In genomic region chr12:33394804-33395623, GRCm38 (mm10) we compare ENCODE assay signal across 10 mouse cellular contexts. TPM values are rescaled to one million over a fixed set of nuclear protein-coding genes. Genes with fewer than 3 reads are reported as not detected.
DNase-seq lines count a peak whose midpoint lies in the region; ATAC-seq lines count a peak whose summit lies in the region.
"Had no signal": no experiment of that assay in that cellular context is flagged by ENCODE, and none has a peak within 500 bp of the region (broad histone marks: within the 10 kb centered on the region; RNA-seq: fewer than 3 reads in every experiment).

TSS of gene Efcab10 (plus strand) at chr12:33394854.

- peaks cover 12% of the 10 kb centered on the region for H3K4me1 ChIP-seq in midbrain, embryonic 10.5 days
- H3K4me1 ChIP-seq in stomach, embryonic 16.5 days (ENCODE audit: control insufficient read depth, insufficient read depth, low read length), result peaks cover 6% of the 10 kb centered on the region; the same call in 1 of the 2 replicates

- H3K9ac ChIP-seq in stomach, embryonic 16.5 days (ENCODE audit: low read length), result peak within 1 kb of the TSS; percentile 31

- WGBS in midbrain, embryonic 10.5 days, result 12% methylated on average over 24 of the region's 24 CpGs
- 12% methylated on average over 24 of the region's 24 CpGs for WGBS in stomach, embryonic 16.5 days

- peak; percentile 69 to 76 for DNase-seq in cerebellum, postnatal 10 days
- DNase-seq in cerebellum, adult 9-11 months, result no peak
- peak; percentile 78 for DNase-seq in brain, adult 2 months (ENCODE audit: low read depth, low spot score)
- DNase-seq in frontal cortex, postnatal 36 days (ENCODE audit: low spot score in 2 of 2), result peak; percentile 54 to 66
- peak; percentile 58 to 77 for DNase-seq in layer of hippocampus, adult 18-20 months (ENCODE audit: low spot score in 2 of 2)
- peak; percentile 58 for DNase-seq in midbrain, embryonic 10.5 days (ENCODE audit: low spot score)

- H3K27ac ChIP-seq in midbrain, embryonic 10.5 days (replicated peaks), result peak within 1 kb of the TSS; percentile 80
- H3K27ac ChIP-seq in stomach, embryonic 16.5 days (ENCODE audit: low read length), result no peak within 1 kb of the TSS

- H3K27me3 ChIP-seq in midbrain, embryonic 10.5 days (ENCODE audit: low read depth, poor library complexity, severe bottlenecking), result no peaks in the 10 kb centered on the region; the same call in 1 of the 2 replicates
- H3K27me3 ChIP-seq in stomach, embryonic 16.5 days (ENCODE audit: control insufficient read depth, insufficient read depth, low read length), result no peaks in the 10 kb centered on the region

- no peaks in the 10 kb centered on the region for H3K36me3 ChIP-seq in midbrain, embryonic 10.5 days
- H3K36me3 ChIP-seq in stomach, embryonic 16.5 days (ENCODE audit: control insufficient read depth, insufficient read depth, low read length), result no peaks in the 10 kb centered on the region

- peak within 1 kb of the TSS; percentile 49 for H3K4me2 ChIP-seq in stomach, embryonic 16.5 days (ENCODE audit: low read depth, low read length)

- peak within 1 kb of the TSS; percentile 53 for H3K4me3 ChIP-seq in midbrain, embryonic 10.5 days
- peak within 1 kb of the TSS; percentile 23 for H3K4me3 ChIP-seq in stomach, embryonic 16.5 days (replicated peaks; ENCODE audit: low read length)

- H3K9me3 ChIP-seq in midbrain, embryonic 10.5 days (replicated peaks), result no peaks in the 10 kb centered on the region
- no peaks in the 10 kb centered on the region for H3K9me3 ChIP-seq in stomach, embryonic 16.5 days (replicated peaks; ENCODE audit: control insufficient read depth, low read length)

- ATAC-seq in stomach, embryonic 16.5 days (ENCODE audit: insufficient read depth, low FRiP score), result no peak
- ATAC-seq in megakaryocyte progenitor cell, adult 5-6 weeks (replicated peaks; ENCODE audit: poor library complexity), result no peak

RNA-seq across cellular contexts. Expression of gene Efcab10, which starts in this region (rescaled TPM):
- total RNA-seq in layer of hippocampus, adult 18-20 months (2021), result 1 to 10 TPM; 3.2 to 3.5 TPM
- 0.91 and 0.98 TPM in 2 replicates for polyA plus RNA-seq in midbrain, embryonic 10.5 days (2016; fragmentation: Nextera tagmentation; extraction: Ambion mirVana)
- polyA plus RNA-seq in stomach, embryonic 16.5 days (2015; fragmentation: Nextera tagmentation; extraction: Ambion mirVana), result 0.28 and 0.49 TPM in 2 replicates
- total RNA-seq in megakaryocyte progenitor cell, adult 5-6 weeks (2015), result not detected in 2 replicates
- not detected in 2 replicates for total RNA-seq in megakaryocyte progenitor cell, adult 5-6 weeks (2017)
- total RNA-seq: hematopoietic stem cell, adult 5-6 weeks had no signal
- polyA plus RNA-seq: C2C12 had no signal

Comparison
In these comparisons a context has a peak if more than half of its experiments do, and no peak if none do; other contexts are left out.
1. RNA of gene Efcab10 (total RNA-seq): 3.2 to 3.5 TPM in layer of hippocampus, adult 18-20 months; not detected in megakaryocyte progenitor cell, adult 5-6 weeks; every median in the first group is over 4 times any median in the second.
2. Peak in DNase-seq, H3K4me3 ChIP-seq and H3K27ac ChIP-seq in midbrain, embryonic 10.5 days; RNA of the gene not detected or under 1 TPM.